Mouse (Mus musculus) heart, postnatal 0 days (tissue): ENCODE data around the gene Grik1.

Experiments used
- CTCF ChIP-seq: IDR thresholded peaks from 2 replicates; pipeline ENCODE4 v1.5.1; 2016; ENCODE audit warnings: antibody characterized with exemption, control low read depth, low read depth
- EP300 ChIP-seq: IDR thresholded peaks from 2 replicates; pipeline ENCODE4 v1.6.1; 2016; ENCODE audit warnings: antibody characterized with exemption, low read depth

- TF ChIP-seq CTCF = no peak
- TF ChIP-seq EP300 = no peak
Observed at GRCm38 (mm10) chr16:87853451-87854085, 436.5 kb downstream of the Grik1 start.
